Mouse (Mus musculus) brain, adult 2 months (tissue): ENCODE measurements around the gene Cul7.
A peak's percentile ranks its signal among the peaks of the same experiment; 100 is the strongest.

ENCODE experiments used
- DNase-seq: peaks from one replicate; pipeline ENCODE4 v3.0.0; 2011; ENCODE audit warnings: low read depth, low spot score

Gene Cul7

DNA sequence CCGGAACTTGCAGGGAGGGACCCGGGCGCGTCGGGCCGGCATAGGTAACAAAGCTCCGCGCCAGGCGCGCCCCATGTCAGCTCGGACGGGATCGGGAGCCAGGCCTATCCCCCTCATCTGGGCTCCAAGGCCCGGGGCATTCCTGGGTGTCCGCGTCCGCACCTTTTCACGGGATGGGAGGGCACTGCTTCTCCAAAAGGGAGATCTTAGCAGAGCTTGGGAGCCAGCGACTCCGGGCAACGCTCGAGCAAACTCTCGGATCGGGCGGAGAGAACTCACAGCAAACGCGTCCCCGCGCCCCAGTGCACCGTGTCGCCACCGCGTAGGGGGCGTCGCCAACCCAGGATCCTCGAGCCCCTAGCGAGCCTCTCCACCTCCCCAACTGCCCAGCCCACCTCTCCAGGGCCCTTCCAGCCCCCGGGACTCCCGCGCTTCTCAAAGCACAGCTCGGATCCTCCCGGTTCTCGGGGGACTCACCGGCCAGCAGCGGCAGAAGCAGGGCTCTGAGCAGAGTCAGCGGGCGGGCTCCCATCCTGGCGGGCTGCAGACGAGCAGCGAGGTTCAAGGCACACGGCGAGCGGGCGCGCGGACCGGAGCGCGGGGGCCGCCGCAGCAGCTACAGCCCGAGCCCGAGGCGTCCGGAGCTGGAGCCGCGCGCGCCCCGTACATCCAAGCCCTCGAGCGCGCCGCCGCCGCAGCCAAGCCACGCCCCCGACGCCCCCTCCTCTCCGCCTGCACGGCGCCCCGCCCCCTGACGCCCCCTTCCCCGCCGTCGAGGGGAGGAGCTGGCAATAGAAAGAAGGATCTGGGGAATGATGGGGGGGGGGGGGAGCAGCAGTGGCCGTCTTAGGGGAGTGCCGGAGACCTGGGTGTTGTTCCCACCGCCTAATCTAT, 21.1 kb upstream of the Cul7 start, which contains the start of gene Ptk7:
TSS of gene Ptk7 (minus strand) at position 714 of the 894 bp plus-strand sequence.
- peak; percentile 68 for DNase-seq

DNA sequence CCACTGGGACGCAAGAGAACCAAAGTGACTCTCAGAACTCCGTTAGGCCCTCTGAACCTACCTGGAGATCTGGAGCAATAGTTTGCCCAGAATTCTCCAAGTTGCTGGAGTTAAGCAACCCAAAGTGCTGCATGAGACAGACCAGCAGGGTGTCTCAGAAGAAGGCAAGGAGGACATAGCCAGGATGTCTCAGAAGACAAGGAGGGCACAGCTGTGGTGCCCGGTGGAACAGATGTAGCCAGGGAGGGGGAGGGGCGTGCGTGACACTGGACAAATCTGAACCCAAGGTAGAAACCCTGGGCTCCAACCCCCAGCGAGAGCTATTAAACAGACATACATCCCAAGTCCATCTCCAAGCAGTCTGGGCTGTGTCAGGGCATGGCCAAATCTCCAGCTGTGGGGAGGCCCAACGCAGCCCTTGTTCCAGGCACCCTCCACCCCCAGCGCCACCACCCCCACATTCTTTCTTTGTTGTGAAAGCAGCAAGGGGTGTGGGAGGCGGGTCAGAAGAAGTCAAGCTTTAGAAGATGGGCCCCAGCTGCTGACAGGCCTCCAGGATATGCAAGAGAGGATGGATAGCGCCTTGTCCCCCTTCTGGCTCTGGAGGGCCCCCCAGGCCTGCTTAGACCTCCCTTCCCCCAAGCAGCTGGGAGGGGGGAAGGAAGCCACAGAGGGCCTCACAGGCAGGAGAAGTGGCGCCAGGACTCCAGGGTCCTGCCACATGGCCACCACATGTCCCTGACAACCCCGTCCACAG, 20.3 kb upstream of the Cul7 start:
- DNase-seq = no peak

DNA sequence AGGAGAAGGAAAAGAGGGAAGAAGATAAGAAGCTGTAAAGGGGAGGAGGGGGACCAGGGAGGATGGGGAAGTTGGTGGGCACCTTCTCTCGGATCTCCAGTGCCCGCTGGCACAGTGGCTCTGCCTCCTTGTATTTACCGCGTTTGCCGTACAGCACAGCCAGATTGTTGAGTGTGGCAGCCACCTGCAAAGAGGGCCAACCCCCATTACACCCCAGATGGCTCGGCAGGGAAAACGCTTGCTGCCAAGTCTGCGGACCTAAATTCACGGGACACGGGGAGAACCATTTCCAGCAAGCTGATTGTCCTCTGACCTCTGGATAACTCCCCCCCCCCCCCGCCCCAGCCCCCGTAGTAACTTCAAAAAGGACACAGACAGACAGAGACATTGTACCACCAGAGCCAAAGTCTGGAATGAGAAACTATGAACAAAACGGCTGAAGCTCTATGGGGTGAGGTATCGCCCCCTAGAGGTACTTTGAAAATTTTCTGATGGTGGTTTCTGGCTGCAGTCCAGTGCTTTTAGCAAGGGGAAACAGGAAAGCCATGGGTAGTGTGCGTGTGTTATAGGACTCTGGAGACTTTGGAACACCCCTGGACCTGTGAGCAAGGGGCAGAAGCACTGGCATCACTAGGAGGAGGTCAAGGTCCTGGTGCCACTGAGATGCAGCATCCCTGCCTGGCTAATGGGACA, 13.2 kb upstream of the Cul7 start:
- peak; percentile 87 for DNase-seq

DNA sequence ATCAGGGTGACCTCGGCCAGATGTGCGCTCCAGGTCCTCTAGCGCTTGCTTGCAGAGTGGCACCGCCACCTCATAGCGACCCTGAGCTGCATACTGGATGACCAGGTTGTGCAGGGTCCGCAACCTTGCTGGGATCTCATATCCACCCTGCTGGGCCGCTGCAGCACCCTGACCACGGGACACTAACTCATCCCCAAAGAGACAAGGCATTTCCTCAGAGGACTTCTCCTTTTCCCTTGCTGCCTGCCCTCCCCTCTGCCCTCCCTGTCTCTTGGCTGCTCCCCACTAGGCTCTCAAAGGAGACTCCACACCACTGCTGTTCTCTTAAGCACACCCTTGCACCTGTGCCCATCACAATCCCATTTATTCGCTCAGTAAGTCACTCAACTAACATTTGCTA, 10.2 kb upstream of the Cul7 start:
- no peak for DNase-seq

DNA sequence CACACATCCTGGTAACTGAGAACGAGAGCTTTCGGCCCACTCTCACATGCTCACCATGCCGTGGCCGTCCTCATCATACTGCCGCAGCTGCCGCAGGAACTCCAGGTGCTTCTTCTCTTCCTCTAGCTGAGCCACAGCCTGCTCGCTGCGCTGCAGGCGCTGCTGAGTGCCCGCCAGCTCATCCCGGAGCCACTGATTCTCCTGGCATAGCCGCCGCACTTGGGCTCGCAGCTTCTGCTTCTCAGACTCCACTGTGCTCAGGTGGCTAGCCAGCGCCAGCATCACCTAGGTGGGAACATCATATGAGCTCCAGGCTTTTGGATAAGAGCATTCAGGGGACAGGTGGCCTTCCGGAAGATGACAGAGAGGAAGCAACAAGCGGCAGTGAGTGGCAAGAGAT, 8.1 kb upstream of the Cul7 start:
- DNase-seq = peak; percentile 28

DNA sequence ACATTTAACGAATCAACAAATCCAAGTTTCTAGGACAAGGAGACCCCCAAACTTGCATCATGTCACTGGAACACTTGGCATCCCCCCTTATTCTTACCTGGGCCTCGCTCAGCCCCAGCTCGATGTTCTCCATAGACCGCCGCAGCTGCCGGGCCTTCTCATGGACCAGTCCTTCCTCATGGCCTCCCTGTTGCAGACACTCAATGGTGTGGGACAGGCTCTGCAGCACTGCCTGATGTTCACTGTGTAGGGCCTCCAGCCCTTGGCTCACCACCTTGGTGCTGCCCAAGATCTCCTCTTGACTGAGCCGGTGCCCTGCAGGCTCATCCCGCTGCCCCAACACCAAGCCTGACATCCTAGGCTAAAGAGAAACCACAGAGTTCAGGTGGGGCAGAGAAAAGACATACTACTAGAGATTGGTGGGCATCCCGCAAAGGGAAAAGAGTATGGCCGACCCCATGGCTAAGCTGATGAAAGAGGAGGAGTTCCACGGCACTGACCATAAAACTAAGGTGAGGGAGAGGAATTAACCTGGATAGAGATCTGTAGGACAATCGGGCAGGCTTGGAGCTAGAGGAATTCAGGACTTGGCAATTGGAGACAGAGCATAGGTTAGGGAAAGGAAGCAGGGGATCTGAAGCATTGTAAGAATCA, 5.9 kb upstream of the Cul7 start:
- no peak for DNase-seq

DNA sequence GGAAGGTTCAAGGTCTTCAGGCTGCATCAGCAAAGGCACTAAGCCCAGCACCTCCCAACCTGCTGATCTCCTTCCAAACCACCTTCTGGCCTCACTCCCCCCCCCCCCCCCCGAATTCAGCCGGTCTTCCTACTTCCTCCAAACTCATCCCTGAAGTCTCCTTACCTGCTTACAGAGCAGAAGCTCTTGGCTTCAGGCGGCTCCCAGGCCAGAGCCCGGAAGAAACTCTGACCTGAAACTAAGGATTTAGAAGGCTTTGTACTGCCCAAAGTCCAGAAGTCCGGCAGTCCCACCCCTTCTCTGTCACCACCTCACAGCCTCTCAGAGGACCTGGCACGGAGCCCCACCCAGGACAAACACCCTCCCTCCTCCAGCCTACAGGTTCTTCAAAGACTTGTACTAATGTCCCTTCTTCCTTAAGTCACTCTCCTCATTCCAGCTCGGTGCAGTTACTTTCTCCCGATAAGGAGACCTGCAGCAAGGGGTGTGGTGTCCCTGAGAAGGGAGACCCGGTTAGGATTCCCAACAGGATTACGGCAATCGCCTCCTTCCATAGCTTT, 5.1 kb upstream of the Cul7 start:
- peak; percentile 37 for DNase-seq

DNA sequence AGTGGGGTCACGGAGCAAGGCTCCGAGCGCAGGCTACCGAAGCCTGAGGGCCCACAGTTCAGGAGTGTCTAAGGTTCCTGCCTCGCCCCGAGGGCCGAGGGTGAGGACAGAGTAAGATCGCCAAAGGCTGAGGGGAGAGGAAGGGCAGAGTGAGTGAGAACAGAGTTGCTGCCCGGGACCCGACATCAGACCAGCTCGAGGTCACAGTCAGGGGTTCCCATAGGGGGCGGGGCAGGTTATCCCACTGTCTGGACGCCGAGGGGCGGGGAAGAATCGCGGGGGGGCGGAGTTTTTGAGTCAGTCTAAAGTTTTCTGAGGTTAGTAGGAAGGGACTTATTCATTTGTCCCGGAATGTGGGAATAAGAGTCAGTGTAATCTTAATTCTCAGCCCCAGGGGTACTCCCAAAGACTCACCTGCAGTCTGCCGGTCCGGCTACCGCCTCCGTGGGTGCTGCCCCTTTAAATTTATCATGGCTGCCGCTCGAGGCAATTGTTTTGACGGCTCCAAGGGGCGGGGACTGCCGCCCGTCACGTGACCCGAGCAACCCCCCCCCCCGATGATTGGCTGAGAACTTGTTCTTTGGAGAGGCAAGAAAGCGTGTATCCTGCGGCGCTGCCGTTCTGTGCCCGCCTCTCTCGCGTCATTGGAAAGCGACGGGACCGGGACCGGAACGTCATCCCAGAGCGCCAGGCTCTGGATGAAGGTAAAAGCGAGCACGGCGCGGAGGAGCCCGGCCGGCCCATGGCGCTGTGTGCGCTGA, 4.4 kb upstream of the Cul7 start, which contains the start of the genes Klc4 and Mrpl2:
TSS of gene Klc4 (minus strand) at position 462 of the 761 bp plus-strand sequence.
TSS of gene Mrpl2 (plus strand) at position 669 of the 761 bp plus-strand sequence.
- peak; percentile 99 for DNase-seq

DNA sequence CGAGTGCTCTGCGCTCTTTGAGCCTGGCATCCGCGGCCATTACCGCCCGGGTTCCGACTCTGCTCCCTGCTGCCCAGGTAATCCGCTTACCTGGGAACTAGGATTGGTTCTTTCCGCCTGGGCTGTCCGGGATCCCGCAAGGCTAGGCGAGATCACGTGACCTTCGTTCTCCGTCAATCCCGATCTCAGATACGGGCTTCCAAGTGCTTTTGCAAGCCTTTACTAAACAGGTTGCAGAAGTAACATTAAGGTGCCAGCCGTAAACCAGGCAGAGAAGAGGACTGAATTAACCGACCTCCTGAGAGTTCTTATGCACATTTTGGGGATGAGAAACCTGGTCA, 3.8 kb upstream of the Cul7 start:
- no peak for DNase-seq

DNA sequence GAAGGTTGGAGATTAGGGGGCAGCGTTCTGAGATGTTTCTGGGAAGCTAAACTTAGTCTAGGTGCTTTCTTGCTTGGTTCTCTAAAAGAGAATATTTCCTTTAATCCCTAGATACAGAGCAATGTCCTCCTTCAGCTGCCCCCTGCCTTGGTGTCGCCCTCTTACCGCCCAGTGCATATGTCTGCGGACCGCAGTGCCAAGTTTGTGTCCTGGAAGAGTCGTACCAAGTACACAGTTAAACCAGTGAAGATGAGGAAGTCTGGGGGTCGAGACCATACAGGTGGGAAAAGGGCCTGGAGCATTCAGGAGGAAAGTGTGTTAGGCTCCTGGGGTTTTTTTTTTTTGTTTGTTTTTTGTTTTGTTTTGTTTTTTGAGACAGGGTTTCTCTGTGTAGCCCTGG, 2.9 kb upstream of the Cul7 start:
- no peak for DNase-seq

DNA sequence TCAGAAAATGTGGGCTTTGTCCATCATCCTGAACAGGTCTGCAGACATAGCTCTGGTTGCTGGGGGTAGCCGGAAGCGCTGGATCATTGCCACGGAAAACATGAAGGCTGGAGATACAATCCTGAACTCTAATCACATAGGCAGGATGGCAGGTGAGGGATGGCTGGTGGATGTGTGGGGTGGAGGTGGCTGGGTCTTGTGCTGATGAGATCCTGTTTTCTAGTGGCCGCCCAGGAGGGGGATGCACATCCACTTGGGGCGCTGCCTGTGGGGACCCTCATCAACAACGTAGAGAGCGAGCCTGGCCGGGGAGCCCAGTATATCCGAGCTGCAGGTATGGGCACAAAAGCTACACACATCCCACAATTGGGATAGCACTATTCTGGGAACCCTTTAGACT, 1.7 kb upstream of the Cul7 start:
- no peak for DNase-seq

DNA sequence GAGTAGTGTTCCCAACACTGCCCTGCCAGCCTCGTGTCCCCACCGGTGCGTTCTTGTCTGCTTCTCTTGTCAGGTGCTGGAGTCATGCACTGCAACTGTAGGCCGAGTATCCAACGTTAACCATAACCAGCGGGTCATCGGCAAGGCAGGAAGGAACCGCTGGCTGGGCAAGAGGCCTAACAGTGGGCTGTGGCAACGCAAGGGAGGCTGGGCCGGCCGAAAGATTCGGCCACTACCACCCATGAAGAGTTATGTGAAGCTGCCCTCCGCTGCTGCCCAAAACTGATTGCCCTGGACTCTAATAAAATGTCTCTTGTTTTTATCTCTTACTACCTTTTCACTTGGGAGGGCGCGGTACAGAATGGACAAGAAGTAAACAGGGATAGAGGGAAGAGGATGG, 326 bp upstream of the Cul7 start:
- no peak for DNase-seq

DNA sequence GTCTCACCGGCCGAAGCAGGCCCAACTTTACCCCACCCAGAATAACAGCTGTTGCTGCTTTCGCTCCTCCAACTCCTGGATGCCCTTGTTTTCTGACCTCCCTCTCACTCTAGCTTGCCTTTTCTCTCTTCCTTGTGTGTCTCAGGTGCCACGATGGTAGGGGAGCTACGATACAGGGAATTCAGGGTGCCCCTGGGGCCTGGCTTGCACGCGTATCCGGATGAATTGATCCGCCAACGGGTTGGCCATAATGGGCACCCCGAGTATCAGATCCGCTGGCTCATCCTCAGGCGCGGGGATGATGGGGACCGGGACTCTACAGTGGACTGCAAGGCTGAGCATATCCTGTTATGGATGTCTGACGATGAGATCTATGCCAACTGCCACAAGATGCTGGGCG, 1.2 kb downstream of the Cul7 start:
- DNase-seq = no peak

DNA sequence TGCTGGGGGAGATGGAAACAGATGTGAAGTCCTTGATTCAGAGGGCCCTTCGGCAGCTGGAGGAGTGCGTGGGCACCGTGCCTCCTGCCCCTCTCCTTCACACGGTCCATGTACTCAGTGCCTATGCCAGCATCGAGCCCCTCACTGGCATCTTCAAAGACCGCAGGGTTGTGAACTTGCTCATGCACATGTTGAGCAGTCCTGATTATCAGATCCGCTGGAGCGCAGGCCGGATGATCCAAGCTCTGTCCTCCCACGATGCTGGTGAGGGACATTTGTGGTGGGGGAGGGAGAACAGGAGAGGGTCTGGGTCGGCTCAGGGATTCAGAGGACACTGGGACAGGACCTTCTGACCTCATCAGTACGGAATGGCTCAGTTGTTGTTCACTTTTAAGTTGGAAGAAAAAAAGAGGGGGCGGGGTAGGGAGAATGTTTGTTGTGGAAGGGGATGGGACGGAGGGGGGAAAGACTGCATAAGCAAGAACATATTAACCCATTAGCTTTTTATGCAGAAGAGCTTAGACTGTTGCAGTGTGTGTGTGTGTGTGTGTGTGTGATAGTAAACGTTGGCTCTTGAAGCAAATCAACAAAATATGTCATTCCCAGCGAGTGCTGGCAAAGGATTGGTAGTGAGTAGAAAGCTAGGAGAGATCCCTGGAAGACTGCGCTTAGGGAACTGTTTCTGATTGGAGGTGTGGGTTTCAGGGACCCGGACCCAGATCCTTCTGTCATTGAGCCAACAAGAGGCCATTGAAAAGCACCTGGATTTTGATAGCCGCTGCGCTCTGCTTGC, 1.8 kb downstream of the Cul7 start:
- no peak for DNase-seq

DNA sequence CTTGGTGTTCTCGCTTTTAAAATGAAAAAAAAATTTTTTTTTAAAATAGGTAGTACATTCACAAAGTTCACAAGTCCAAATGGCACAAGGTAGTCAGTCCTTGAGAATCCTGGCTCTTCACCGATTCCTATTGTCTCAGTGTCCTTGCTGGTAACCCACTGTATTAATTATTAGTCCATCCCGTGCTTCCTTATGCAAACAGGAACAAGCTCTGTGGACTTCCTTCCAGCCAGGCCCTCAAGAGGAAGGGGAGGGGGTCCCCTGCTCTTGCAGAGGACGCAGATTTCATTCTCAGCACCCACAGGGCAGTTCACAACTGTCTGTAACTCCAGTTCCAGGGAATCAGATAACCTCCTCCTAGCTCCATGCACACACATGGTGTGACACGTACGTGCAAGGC, 5.9 kb downstream of the Cul7 start:
- DNase-seq = no peak

DNA sequence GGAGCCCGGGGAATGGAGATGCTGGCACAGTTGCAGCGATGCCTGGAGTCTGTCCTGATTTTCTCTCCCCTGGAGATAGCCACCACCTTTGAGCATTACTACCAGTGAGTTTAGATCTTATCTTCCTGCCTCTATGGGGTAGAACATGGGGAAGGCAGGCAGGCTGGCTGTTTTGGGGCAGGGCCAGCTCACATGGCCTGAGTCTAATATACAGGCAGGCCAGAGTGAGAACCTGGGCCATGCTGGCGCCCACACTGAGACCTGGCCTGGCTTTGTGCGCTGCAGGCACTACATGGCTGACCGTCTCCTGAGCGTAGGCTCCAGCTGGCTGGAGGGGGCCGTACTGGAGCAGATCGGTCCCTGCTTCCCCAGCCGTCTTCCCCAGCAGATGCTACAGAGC, 11.2 kb downstream of the Cul7 start:
- DNase-seq = peak; percentile 74

DNA sequence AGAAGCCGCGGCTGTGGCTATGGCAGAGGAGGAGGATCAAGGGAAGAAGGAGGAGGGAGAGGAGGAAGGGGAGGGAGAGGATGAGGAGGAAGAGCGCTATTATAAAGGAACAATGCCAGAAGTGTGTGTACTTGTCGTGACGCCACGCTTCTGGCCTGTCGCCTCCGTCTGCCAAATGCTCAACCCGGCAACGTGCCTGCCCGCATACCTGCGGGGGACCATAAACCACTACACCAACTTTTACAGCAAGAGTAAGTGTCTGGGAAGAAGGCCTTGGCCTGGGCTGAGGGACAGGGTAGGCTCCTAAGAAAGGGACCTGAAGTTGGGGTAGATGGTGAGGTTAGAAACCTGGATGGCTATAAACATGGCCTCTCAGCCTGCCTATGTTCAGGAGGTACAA, 11.8 kb downstream of the Cul7 start:
- peak; percentile 40 for DNase-seq

DNA sequence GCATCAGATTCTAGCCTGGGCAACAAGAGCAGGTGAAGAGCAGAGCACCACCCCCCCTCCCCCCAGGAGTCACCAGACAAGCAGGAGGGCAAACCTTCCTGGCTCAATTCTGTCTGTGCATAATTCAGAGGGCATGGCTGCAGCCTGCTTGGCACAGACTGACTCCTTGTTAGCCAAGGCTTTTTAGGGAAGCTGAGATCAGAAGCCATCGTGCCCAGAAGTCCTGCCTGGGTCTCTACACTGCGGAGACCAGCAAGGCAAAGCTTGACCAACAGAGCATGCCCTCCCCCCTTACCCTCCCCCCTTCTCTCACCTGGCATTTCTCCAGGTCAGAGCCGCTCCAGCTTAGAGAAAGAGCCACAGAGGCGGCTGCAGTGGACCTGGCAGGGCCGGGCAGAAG, 12.6 kb downstream of the Cul7 start:
- peak; percentile 94 for DNase-seq

DNA sequence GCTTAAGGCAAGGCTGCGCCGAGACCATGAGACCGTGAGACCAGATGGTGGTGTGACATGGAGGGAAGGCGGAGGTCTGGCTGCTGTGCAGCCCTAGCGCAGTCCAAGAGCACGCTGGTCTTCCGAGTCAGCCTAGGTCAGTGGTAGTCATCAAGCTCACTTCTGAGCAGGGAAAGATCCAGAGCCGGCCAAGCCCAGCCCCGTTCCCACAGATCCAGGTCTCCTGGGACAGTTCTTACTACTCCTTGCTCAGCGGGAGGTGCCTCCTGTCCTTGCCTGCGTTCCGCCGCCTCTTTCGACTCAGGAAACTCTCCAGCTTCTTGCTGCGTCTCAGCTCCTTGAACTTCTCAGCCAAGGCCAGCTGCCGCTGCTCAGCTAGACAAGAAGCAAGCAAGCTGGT, 17.6 kb downstream of the Cul7 start:
- no peak for DNase-seq

DNA sequence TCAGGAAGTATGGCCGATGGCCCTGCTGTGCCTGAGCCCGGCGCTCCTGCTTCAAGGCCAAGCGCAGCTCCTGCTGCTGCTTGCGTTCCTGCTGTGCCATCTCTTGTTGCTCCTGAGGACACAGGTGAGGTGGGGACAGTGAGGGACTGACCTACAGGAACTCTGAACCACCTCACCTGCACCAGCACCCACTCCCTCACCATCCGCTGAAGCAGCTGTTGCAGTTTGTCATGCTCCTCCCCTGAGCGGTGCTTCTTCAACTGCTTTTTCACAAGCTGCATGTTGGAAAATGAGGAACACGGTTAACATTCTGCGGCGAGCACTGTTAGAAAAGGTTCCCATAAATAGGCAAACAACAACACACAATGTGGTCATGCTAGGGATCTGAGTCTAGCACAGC, 19.8 kb downstream of the Cul7 start:
- no peak for DNase-seq
